Mouse (Mus musculus) layer of hippocampus, postnatal 14 days (tissue): ENCODE data around the gene Polr3h. TPM values are rescaled to one million over a fixed set of nuclear protein-coding genes. Genes with fewer than 3 reads are reported as not detected.

ENCODE experiments used
- DNase-seq, 2 experiments: peaks; one replicate each; pipeline ENCODE4 v3.0.0; 2021 to 2022; ENCODE audit warnings: low spot score in 2 of 2, mixed read lengths in 1 of 2
- total RNA-seq, 2 experiments: library from RNA; stranded (reverse); gene quantifications; 2 replicates each; pipeline ENCODE4 v1.2.3; 2021

Polr3h gene
- total RNA-seq, 2 experiments from 2014 or later: 52.8 to 54.7 TPM

GRCm38 (mm10) chr15:81950716-81951115 is 24.7 kb upstream of the Polr3h start:
- DNase-seq: no peak

DNA sequence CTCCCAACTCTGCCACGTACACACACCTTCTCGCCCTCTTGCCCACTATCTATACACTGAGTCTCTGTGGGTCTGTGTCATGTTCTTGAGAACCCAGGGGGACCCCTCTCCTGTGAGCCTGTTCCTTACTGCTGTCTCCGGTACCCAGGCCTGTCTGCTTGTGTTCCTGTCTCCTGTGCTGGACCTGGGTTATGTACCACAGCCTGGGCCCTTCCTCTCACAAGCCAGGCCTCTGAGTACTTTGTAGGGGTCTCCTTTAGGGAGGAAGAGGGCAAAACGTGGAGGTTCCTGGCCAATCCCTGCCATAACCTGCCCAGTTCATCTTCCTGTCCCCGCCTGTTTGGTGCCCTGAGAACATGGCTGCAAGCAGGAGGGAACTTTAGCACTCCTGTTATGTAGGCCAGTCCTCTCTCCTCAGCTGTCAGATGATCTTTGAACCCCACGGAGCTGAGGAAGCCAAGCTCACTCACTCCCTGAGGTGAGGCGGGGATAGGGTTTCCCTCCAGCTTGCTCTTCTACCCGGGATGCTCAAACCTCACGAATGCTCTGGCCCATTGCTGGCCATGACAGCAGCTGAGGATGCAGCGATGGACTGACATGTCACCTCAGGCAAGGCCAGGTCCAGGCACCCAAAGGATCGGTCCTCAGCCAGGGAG is 23.6 kb upstream of the Polr3h start:
- no peak for DNase-seq

GRCm38 (mm10) chr15:81949076-81949475 is 23.0 kb upstream of the Polr3h start:
- DNase-seq: no peak

- no peak for DNase-seq
These were observed 17.2 kb upstream of the Polr3h start for GRCm38 (mm10) chr15:81943176-81943749.

DNA sequence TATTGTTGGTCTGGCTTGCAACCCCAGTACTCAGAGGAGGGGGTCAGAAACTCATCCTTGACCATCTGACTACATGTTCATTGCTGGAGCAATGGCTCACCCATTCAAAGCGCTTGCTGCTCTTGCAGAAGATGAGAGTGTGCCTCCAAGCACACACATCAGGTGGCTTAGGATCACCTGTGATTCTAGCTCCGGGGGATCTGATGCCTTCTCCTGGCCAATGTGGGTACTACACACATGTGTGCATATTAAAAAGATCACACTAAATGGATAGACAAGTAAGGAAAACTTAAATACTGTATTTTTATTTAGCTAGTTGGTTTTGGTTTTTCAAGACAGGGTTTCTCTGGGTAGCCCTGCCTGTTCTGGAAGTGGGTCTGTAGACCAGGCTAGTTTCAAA is 15.0 kb upstream of the Polr3h start:
- no peak for DNase-seq

- DNase-seq: no peak
These were observed 14.2 kb upstream of the Polr3h start for GRCm38 (mm10) chr15:81940219-81940618.

- DNase-seq: no peak
These were observed 13.7 kb upstream of the Polr3h start for GRCm38 (mm10) chr15:81939774-81940173.

- DNase-seq: no peak
These were observed 13.2 kb upstream of the Polr3h start for GRCm38 (mm10) chr15:81939157-81939715.

DNA sequence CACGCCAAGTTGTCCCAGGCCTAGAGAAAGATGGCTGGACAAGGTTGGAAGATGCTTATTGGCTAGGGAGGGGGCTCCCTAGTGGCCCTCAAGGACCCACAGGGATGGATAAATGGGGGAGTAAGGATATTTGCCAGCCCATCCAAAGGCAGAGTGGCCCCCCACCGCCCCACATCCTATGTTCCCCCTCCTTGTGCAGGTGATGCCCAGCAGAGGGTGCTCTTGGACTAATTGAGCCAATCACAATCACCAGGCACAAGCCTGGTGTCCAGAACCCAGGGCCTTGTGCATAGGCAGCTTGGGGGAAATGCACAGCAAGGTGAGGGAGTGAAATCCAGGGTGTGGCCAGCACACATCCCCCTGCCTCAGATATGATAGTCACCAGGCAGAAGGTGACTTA is 12.2 kb upstream of the Polr3h start:
- peak in 1 of 2 experiments; percentile 62 for DNase-seq

GRCm38 (mm10) chr15:81937098-81937972 is 11.3 kb upstream of the Polr3h start:
- DNase-seq: peak; percentile 64 to 73

DNA sequence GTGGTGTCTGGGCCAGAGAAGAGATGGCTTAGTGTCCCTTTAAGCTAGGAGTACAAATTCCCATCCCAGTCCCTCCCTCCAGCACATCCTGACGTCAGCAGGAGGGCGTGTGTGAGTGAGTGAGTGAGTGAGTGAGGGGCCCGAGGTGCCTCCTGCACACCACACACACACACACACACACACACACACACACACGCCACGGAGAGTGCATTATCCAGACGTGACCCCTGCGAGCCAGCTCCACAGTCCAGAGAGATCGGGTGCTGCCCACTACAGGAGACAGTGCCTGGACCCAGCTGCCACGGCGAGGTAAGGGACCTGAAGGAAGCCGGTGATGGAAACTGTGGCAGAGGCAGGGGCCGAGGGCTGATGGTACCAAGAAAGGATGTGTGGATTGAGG is 10.6 kb upstream of the Polr3h start, which contains the start of gene Csdc2:
Csdc2 (plus strand) TSS at position 81 of the 400 bp plus-strand sequence.
- peak; percentile 69 to 71 for DNase-seq

DNA sequence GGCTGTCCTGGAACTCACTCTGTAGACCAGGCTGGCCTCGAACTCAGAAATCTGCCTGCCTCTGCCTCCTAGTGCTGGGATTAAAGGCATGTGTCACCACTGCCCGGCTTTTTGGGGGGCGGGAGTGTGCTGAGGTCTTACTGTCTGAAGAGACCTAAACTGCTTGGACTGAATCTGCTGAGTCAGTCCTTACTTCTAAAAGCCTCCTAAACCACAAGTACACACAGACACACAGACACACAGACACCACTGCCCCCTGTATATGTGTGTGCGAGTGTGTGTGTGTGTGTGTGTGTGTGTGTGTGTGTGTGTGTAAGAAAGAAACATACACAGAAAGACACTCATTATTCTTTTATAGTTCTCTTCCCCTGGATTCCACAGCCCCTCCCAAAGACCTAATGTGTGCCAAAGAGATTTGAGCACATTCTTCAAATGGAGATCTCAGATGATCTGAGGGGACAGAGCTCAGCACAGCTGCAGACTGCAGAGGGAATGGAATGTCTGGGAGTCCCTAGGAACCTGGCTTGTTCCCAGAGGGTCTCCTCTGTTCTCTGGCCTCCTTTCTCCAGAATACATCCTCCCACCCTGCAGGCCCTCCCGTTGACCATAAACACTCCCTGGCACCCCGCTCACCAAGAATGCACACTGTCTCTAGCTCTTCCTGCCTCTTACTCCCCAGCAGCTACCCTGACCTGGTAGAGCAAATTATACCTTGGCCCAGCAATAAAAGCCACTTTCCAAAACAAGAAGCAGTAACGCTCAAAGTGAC is 10.0 kb upstream of the Polr3h start:
- no peak for DNase-seq

GRCm38 (mm10) chr15:81933986-81934385 is 7.9 kb upstream of the Polr3h start:
- no peak for DNase-seq

DNA sequence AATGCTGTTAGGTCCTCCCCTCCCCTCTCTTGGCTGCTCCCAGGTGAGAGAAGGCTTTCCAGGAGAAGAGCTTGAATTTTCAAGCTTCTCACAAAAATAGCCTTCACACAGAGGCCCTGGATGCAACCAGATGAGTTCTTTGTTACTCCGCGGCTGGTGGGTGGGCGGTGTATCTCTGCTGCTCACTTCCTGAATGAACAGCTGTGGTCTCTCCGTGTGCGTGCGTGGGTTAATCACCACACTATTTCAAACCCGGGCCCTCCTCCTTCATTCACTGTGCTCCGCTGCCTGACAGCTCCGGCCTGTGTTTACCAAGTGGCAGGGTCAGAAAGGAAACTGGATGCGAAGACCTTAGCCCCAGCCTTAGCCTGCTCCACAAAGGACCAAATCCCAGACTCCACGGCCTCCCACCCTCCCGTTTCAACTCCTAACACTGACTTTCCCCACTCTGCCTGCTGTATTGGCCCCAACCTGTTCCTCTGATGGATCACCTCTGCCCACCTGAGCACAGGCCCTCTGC is 7.0 kb upstream of the Polr3h start:
- peak; percentile 52 to 66 for DNase-seq

DNA sequence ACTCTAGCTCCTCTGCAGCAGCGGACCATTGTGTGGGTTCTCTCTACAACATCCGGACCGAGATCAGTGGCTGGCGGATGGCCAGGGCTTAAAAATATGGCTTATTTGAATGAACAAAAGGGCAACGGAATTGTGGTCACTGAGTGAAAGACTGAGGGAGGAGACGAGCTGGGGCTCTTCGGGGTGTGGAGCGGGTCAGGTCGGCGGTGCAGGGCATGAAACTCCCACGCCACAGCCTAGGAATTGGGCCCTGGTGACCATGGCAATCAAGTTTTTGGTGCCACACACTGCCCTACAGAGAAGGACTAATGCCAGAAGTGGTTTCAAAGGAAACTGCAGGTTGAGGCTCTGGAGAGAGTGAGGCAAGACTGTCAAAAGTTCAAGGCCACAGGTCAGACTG is 2.2 kb upstream of the Polr3h start:
- DNase-seq: peak in 1 of 2 experiments; percentile 57

DNA sequence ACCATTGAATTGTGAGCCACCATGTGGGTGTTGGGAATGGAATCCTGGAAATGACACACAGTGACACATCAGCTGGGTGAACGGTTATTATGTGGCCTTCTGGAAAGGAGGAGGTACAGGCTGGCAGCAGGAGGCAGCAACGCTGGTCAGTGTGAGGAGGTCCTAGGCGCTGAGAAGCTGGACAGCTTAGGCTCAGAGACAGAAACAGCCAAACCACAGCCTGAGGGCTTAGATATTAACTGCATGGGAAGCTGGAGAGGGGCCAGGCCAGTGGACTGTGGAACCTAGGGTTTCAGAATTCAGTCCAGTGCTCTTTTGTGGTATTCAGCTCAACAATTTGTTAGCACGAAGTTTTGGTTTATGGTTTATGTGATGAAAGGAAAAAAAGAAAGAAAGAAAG is 1.7 kb upstream of the Polr3h start:
- no peak for DNase-seq

GRCm38 (mm10) chr15:81926446-81926822 is 394 bp upstream of the Polr3h start:
- DNase-seq: no peak

- no peak for DNase-seq
These were observed 1.1 kb downstream of the Polr3h start for GRCm38 (mm10) chr15:81924933-81925332.

DNA sequence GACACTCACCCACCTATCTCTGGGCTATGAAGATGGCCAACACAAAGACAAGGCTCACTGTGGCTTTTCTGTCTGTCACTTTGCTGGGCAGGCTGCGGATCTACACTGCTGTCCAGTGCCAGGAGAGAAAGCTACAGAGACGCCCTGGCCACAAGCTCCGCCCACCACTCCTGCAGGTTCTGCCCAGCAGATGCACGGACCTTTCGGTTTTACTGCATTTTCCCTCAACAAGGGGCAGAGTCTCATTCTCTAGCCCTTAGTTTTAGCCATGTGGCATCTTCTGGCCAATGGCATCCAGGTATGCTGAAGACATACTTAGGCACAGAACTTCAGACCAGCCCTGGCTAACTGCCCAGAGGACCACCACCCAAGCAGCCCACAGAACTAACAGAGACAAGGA is 4.8 kb downstream of the Polr3h start:
- DNase-seq: no peak

- DNase-seq: peak; percentile 55 to 79
These were observed 5.4 kb downstream of the Polr3h start for GRCm38 (mm10) chr15:81920546-81921217.
